Mouse (Mus musculus): ENCODE data around the gene Tbl3.

DNA sequence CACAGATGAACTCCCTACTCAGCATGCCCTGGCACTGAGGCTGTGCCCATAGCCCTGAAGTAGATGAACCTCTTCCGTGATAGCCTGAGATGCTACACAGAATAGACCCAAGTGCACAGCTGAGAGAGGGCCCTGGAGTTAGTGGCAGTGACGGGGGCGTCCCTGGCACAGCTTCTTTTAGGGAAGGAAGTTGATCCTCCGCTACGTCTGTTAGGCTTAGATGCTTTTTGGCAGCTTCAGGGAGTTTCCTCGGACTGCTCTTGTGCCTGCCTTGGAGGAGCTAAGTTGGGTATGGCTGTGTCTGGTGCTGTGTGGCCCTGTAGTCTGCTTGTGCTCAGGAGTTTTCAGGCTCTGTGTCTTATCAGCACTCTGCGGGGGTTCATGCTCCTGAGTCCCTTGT, 33.2 kb downstream of the Tbl3 start:
- TF ChIP-seq CTCF (IDR thresholded peaks at IDR 0.05; ENCODE audit: low read depth) = no peak
- no peak for TF ChIP-seq EP300 (IDR thresholded peaks at IDR 0.05; ENCODE audit: low read depth)

All from heart, postnatal 0 days (tissue).